Mouse (Mus musculus): ENCODE results near the gene Abhd14b.

Gene Abhd14b

DNA sequence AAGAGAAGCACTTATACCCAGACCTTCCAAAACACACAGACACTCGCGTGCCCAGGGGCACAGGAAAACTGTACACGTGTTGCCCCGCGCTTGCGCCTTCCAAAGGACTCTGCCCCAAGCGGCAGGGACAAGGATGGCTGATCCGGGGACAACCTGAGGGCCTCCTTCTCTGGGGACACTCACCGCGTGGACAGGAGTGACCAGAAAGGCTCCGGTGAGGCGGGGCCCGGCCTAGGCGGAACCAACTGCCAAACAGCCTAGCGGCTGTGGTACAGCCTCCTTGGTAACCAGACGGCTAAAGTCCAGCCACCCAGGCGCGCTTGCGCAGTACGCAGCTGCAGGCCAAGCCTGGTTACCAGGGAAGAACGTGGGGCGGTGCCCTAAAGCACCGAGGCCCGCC lies at the start of gene Abhd14b, which contains the start of gene Abhd14a:
Gene Abhd14b, plus strand, starts transcription at position 112 of the 400 bp plus-strand sequence.
Gene Abhd14a, minus strand, starts transcription at position 331 of the 400 bp plus-strand sequence.
- peak; percentile 75 for DNase-seq (ENCODE audit: low read depth, low spot score)

DNA sequence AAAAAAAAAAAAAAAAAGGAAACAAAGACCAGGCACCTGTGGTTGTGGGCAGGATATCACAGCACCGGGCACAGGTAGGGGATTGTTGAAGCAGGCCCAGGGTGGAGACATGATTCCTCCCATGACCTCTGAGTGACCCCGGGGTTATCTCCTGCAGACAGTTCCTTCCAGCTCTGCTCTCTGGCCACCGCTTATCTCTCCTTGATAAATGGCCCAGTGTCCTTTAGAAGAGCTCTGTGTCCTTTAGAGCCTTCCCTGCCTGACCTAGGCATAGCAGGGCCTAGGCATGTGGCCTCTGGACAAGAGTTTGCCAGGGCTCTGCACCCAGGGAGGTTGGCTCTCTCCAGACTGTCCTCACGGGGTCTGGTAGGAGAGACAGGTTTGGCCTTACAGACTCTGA lies 49.5 kb upstream of the Abhd14b start:
- no peak for DNase-seq (ENCODE audit: low read depth, low spot score)

DNA sequence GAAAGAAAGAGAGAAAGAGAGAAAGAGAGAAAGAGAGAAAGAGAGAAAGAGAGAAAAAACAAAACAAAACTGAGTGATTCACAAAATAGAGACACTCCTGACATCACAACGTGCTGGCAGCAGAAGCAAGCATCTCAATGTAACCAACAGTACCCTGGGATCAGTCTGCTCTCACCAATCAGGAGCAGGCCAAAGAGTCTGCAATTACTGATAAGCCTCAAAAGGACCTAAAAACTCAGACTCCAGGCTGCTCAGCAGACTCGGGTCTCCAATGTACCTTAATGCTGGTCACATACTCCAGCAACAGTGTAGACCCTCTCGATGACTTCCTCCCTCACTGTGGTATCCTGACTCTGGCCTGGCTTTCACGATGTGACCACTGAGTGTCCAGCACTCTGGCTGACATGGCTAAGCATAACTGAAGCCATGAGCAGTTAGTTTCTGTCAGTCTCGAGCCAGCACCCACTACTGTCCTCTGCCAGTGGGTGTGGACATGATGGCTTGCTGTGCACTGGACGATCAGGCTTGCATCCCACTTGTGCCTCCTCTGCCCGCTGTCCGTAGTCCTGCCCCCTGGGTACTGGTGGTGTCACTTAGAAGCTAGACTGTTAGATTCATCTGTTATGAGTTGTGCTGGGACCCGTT lies 48.5 kb upstream of the Abhd14b start:
- DNase-seq (ENCODE audit: low read depth, low spot score) = no peak

DNA sequence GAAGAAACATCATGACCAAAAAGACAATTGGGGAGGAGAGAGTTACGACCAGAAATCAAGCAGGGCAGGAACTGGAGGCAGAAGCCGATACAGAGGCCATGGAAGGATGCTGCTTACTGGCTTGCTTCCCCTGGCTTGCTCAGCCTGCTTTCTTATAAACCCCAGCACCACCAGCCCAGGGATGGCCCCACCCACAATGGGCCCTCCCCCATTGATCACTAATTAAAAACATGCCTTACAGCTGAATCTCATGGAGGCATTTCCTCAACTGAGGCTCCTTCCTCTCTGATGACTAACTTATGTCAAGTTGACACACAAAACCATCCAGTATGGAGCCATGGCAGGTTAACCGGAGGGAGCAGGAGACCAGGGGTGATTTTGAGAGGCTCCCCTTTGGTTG lies 47.5 kb upstream of the Abhd14b start:
- DNase-seq (ENCODE audit: low read depth, low spot score) = no peak

DNA sequence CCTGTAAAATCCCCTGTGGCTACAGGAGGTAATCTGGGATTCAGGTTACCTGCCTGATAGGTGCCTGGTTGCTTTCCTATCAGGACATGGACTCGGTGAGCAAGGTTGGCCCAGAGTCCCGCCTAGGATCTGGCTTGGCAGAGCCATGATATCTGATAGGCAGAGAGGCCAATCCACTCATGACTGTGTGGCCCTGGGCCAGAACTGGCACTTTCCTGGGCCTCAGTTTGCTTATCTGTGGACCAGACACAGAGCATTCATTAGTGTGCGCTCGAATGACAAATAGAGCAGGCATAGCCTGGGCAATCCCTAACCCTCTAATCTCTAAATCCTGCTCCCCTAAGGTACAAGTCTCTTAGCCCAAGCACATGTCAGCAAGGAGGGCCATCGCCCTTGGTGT lies 45.1 kb upstream of the Abhd14b start:
- no peak for DNase-seq (ENCODE audit: low read depth, low spot score)

DNA sequence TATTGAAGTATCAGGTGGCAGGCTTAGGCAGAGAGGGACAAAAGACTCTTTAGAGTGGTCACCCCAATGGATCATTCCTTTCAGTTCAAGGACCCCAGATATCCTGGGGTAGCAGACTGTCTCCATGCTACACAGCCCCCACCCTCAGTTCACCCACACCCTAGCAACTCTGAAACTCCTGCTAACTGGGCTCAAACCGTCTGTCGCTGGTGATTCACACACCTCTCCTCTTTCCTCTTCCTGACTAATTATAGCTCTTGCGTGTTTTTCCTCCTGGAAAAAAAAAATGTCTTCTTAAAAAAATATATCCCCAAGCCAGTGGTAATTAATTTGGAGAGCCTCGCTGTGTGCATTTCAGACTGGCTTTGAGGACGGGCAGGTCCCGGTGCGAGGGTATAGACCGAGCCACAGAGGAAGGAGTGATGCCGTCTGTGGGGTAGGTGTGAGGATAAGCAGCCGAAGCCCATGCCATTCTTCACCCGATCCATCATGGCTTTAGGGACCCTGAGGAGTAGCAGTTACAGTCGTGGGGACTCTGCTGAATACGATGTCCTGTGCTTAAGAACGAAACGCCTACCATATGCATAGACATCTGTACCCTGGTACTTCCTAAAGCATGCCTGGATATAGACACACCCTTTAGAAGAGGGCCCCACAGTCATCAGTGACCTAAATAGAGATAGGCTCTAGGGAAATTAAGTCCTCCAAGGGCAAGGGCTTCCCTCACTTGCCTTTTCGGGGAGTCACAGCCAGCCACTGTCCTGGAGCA lies 44.5 kb upstream of the Abhd14b start:
- DNase-seq (ENCODE audit: low read depth, low spot score) = no peak

DNA sequence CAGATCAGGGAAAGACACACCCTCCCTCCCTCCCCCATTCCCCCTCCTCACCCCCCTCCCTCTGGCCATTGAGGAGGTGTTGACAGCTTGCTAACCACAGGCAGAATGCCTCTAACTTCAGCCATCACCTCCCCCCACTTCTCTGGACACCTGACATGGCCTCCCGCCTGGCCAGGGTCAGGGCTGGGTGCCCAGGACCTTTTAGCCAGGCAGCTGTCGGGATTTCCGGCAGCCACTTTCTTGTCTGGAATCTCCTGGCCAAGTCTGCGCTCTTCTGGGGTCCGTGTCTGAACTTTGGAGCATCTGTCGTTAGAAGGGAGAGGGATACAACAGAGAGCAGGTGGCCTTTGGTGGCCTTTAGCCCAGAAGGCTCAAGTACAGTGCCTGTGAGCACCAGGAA lies 42.0 kb upstream of the Abhd14b start:
- no peak for DNase-seq (ENCODE audit: low read depth, low spot score)

DNA sequence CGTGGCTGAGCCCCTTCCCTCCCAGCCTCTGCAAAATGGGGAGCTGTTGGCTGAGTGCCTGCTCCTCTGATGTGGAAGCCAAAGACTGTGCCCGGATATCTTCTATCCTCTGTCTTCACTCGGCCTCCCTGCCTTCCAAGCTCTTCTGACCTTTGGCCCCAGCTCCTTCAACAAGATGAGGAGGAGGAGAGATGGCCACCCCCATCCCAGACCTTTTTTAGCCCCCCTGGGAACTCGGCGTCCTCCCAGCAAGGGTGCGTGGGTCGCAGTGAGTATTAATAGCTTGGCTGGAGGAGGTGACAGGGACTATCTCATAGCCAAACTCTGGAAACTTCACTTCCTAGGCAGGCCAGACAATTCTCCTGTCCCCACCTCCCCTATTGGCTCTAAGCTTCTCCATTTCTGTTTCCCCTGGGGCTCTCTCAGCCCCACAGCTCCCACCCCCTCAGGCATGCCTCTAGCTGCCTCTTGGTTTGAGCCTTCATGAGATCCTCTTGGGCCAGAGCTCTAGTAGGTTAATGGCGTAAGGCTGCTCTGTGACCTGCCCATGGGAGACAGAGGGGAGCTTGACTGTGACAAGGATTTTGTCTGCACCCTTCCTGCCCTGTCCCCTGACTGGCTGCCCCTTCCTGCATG lies 40.7 kb upstream of the Abhd14b start:
- DNase-seq (ENCODE audit: low read depth, low spot score) = no peak

DNA sequence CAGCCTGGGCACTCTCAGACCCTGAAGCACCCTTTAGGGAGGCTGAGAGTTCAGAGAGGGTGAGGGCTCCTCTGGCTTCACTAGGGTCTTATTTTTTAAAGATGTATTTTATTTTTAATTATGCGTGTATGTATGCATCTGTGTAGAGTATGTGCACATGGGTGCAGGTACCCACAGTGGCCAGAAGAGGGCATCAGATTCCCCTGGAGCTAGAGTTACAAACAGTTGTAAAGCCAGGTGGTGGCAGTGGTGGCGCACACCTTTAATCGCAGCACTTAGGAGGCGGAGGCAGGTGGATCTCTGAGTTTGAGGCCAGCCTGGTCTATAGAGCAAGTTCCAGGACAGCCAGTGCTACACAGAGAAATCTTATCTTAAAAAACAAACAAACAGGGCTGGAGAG lies 38.2 kb upstream of the Abhd14b start:
- no peak for DNase-seq (ENCODE audit: low read depth, low spot score)

DNA sequence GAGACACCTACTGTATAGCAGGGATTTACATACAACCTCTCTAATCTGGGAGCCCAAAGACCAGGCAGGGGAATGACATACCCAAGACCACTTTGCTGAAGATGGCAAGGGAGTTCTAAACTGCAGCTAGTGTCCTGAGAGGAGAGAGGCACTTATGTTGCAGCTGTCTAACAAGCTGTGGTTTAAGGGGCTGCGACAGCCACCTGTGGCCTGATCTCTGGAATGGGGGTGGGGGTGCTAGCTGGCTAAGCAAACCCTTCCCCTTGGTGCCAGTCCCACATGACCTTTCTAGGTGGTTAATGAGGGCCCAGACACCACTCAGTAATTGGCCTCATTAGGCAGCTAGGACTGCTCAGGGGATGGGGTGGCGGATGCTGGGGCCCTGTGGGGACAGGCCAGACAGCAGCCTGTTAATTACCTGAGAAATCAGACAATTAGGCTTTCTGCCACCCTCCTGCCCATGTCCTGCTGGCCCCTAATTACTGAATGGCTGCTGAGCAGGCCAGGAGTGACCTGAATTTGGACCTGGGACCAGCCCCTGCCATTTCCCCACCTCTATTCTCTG lies 37.1 kb upstream of the Abhd14b start:
- no peak for DNase-seq (ENCODE audit: low read depth, low spot score)

DNA sequence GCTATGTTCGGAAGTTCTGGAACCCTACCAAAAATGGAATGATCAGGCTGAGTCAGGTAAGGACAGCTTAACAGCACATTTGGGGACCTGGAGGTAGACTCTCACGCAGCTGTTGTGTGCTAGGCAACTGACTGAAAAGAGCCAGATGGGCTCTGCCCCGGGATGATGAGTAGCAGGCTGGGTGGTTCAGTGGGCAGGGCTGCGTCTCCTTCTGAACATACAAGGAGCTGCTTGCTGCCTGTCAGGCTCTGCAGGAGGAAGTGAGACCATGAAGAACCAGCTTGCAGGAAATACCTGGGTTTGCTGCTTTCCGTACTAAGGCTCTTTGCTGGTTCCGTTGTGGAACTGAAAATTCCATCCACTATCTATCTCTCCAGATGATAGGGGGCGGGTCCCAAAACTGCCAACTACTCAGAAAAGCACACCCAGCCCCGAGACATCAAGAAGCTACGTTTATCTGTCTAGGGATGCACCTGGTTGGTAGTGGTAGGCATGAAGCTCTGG lies 36.1 kb upstream of the Abhd14b start:
- DNase-seq (ENCODE audit: low read depth, low spot score) = no peak

DNA sequence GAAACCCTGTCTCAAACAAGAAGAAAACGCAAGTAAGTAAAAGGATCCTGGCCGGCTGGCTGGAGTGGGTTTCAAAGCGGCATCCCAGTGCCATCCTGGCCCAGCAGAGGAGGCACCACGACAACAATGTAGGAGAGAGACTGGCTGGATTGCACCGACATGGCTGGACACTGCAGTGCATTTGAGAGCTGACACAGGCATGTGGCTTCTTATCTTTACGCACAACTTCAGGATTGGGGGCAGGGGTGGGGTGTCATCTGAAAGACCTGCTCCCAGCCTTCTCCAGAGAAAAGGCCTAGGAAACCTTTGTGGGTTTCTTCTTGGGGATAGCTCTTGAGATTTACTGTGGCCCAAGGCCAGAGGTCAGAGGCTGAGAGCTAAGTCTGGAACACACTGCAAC lies 35.5 kb upstream of the Abhd14b start:
- no peak for DNase-seq (ENCODE audit: low read depth, low spot score)

DNA sequence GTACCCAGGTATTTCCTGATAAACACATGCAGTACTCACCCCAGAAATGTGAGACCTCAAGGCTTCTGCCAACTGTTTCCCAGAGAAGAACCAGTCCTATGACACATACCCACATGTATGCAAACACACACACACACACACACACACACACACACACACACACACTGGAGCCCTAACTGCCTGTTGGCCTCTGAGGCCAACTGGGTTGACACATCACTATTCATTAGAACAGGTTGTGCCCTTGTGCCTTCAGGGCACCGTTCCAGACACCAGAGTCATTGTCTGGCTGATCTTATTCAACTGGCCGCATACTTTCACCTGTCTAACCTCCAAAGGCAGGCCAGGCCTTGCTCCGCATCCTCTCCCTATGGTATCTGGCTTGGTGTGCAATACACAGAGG lies 35.0 kb upstream of the Abhd14b start:
- no peak for DNase-seq (ENCODE audit: low read depth, low spot score)

DNA sequence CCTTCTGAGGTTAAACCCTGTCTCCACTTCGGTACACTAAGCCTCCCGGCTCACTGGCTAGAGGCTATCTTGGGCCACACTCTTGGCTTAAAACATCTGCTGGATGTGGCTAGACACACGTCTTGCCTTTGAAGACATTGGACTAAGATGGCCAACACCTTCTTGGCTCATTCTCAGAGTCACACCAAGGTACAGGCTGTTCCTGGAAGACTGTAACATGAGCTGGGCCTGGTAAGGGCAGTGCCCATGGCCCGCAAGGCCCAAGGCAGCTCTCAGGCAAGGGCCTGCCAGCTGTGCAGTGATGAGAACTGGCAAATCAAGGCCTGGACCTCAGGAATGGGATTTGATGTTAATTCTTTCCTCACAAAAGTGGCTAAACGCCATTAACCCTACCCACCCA lies 33.7 kb upstream of the Abhd14b start:
- no peak for DNase-seq (ENCODE audit: low read depth, low spot score)

DNA sequence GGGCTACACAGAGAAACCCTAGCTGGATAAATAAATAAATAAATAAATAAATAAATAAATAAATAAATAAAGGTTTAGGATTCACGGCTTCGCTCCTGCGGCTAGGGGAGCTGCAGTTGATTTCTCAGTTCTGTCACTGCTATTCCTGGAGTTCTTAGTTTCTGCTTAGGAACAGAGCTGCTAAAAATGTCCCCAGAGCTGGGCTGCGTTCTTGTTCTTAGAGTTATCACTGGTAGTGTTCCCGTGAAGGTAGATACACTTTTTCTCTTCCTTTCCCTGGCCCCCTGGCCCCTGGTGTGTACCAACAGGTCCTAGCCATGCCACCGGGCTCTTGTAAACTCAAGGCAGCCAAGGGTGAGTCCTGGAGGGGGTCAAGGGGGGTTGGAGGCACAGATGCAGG lies 30.4 kb upstream of the Abhd14b start:
- DNase-seq (ENCODE audit: low read depth, low spot score) = no peak

DNA sequence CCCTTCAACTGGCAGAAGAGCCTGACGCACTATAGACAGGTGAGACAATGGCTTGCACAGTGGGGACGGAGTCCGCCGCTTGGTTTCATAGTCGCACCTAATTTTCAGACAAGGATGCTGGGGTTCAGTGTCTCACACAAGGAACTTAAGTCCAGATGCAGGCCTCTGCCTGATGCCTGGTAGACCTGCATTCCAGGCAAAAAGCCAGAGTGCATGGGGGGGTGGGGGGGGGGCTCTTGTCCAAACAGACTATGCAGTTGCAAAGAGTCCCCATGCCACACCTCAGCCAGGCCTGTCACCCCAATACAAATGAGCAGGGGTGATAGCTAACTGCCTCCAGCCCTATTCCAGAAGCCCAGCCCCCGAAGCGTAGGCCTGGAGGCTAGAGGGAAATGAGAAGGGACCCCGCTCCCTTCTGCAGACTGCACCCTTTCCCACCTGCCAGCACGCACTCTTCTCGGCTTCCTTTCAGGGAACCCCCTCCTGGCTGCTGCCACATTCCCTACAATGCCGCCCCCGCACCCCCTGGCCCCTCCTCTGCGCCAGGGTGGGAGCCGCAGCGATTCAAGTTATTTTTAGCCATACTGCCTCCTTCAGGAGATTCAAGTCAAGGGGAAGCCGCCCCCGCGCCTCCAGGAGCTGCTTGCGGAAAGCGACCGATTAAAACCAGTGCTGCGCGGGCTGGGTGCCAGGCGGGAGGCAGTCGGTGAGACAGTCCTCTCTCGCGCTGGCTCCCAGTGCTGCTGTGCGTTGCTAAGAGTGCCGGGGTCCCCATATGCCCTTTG lies 29.2 kb upstream of the Abhd14b start:
- peak; percentile 60 for DNase-seq (ENCODE audit: low read depth, low spot score)

DNA sequence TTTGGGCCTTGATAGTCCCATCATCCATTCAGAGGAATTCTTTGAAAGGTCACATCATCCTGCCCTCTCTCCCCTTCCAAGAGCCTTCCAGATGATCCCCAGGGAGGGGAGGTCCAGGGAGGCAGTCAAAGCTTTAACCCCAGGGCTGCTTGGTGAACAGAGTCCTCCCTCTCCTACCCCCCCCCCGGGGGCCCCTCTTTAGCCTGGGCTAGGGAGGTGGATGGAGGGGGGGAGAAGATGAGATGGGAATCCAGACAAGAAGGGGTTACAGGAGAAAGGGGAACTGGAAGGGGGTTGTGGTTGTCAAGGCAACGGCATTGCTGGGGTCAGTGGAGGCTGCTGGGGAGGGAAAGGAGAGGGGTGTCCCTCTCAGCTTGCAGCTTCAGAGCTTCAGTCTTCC lies 26.7 kb upstream of the Abhd14b start:
- DNase-seq (ENCODE audit: low read depth, low spot score) = no peak

DNA sequence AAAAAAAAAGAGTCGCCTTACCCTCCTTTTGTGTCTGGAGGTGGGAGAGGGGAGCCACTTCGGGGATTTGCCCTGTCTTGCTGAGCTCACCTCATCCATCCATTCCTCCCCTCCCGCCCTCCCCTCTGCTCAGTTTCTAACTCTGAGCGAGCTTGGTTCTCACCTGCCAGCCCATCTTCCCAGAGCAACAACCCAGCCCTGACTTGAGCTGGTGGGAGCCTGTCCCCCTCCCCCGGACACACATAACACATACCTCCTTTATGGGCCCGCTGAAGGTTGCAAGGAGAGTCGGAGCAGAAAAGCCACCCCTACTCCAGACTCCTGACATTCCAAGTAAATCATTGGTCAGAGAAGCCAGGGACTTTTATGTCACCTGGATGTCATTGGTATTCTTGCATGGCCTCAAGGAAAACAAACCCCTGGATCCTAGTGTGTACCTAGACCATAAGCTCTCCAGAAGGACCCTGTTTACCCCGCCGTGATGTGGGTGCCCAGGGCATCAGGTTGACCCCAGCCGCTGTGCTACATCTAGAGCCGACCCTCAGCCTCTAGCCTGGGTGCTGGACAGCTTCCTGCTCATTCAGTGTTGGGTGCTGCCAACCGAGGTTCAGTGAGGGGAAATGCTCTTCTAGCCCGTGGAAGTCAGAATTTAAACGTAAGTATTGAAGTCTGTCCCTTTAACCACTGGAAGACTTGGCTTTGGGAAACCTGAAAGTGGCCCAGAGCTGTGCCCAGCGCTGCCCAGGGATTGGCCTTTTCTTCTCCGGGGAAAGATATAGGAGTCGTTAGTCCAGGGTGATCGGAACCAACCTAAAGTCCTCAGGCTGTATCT lies 26.0 kb upstream of the Abhd14b start:
- DNase-seq (ENCODE audit: low read depth, low spot score) = no peak

DNA sequence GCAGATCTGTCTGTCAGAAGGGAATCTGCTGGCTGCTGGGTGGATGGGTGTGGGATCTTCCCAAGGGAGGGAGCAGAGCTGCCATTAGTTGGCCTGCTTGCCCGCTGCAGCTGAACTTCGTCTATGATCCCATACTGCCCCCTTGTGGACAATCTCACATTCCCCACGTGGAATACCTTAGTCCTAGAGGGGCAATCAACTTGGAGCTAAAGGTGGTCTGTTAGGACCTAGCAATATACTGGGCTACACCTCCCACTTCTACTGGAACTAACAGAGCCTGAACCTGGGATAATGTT lies 25.4 kb upstream of the Abhd14b start:
- peak; percentile 78 for DNase-seq (ENCODE audit: low read depth, low spot score)

DNA sequence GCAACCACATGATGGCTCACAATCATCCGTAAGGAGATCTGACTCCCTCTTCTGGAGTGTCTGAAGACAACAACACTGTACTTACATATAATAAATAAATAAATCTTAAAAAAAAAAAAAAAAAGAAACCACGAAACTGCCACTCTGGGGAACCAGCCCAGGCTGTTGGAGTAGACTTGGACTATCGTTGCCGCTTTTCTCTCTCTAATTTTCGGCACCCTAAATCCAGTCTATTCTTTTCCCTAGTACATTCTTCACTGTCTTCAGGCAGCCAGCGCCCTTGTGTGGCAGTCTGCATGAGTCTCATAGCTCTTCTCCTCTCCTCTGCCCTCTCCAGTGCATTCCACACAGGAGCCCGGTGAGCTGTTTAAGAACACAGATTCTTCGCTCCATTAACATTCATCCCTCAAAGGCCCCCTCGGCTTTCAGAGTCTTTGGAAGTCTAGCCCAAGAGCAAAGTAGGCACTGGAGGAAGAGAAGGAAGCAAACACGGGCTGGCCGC lies 18.5 kb upstream of the Abhd14b start:
- no peak for DNase-seq (ENCODE audit: low read depth, low spot score)
